In genomic region chr9:32116272-32116671, GRCm38 (mm10) we compare ENCODE assay signal across 24 mouse cellular contexts. TPM values are rescaled to one million over a fixed set of nuclear protein-coding genes. Genes with fewer than 3 reads are reported as not detected.
DNase-seq lines count a peak whose midpoint lies in the region; ATAC-seq and TF ChIP-seq lines count a peak whose summit lies in the region.
"Had no signal": no experiment of that assay in that cellular context is flagged by ENCODE, and none has a peak within 500 bp of the region (broad histone marks: within the 10 kb centered on the region; RNA-seq: fewer than 3 reads in every experiment).

No protein-coding gene starts in this region.

- no peak overlapping the region for H3K9ac ChIP-seq in lung, embryonic 16.5 days (ENCODE audit: low read length)
- no peak overlapping the region for H3K9ac ChIP-seq in embryonic facial prominence, embryonic 15.5 days
- peak overlapping the region; percentile 31; the same call in 1 of the 2 replicates for H3K9ac ChIP-seq in stomach, embryonic 16.5 days (ENCODE audit: low read length)
- H3K9ac ChIP-seq: heart, embryonic 15.5 days; hindbrain, embryonic 12.5 days; intestine, embryonic 15.5 days; limb, embryonic 12.5 days; midbrain, embryonic 12.5 days; neural tube, embryonic 13.5 days had no signal

- ATAC-seq in lung, embryonic 16.5 days (ENCODE audit: low read depth) = peak; percentile 64; the same call in 1 of the 2 replicates
- no peak for ATAC-seq in embryonic facial prominence, embryonic 15.5 days (ENCODE audit: insufficient number of reproducible peaks, low FRiP score, low TSS enrichment, low read depth)
- ATAC-seq in stomach, embryonic 16.5 days (ENCODE audit: insufficient read depth, low FRiP score) = no peak
- ATAC-seq: forebrain, embryonic 14.5 days; hindbrain, postnatal 0 days had no signal

- WGBS in kidney, adult 2 months = 56% methylated on average over 5 of the region's 5 CpGs
- 47% methylated on average over 5 of the region's 5 CpGs for WGBS in lung, embryonic 16.5 days
- WGBS in embryonic facial prominence, embryonic 15.5 days = 64% methylated on average over 5 of the region's 5 CpGs
- whole genome bisulfite sequencing in stomach, embryonic 16.5 days = 53% methylated on average over 5 of the region's 5 CpGs

- H3K4me1 ChIP-seq in kidney, adult 2 months (ENCODE audit: control insufficient read depth, insufficient read depth, low read length) = peaks cover 28% of the 10 kb centered on the region
- H3K4me1 ChIP-seq in lung, embryonic 16.5 days (replicated peaks; ENCODE audit: control insufficient read depth, insufficient read depth, low read length) = peaks cover 9% of the 10 kb centered on the region
- peaks cover 5% of the 10 kb centered on the region; the same call in 1 of the 2 replicates for H3K4me1 ChIP-seq in embryonic facial prominence, embryonic 15.5 days
- H3K4me1 ChIP-seq in stomach, embryonic 16.5 days (ENCODE audit: control insufficient read depth, insufficient read depth, low read length) = peaks cover 14% of the 10 kb centered on the region; the same call in 1 of the 2 replicates
- H3K4me1 ChIP-seq: midbrain, embryonic 12.5 days had no signal

- DNase-seq in kidney, adult 2 months = peak; percentile 29
- no peak for DNase-seq in kidney, adult 11 months
- no peak for DNase-seq in lung, postnatal 10 days
- DNase-seq in right cerebral cortex, adult 18-20 months = no peak
- DNase-seq: adrenal gland, adult 8-10 months; cerebellum, adult 8-10 months; cerebellum, postnatal 36 days; gastrocnemius, postnatal 25 days; kidney, postnatal 25 days; right cerebral cortex, postnatal 14 days had no signal

- no peak for TF ChIP-seq POLR2A in kidney, adult 2 months (IDR thresholded peaks at IDR 0.05; ENCODE audit: low read depth, low read length)

- peak overlapping the region; percentile 83 for H3K27ac ChIP-seq in kidney, adult 2 months (ENCODE audit: insufficient read depth, low read depth, low read length)
- H3K27ac ChIP-seq in lung, embryonic 16.5 days (ENCODE audit: low read length) = peak overlapping the region; percentile 34
- peak overlapping the region; percentile 56 for H3K27ac ChIP-seq in embryonic facial prominence, embryonic 15.5 days (replicated peaks)
- peak overlapping the region; percentile 82 for H3K27ac ChIP-seq in stomach, embryonic 16.5 days (ENCODE audit: low read length)
- H3K27ac ChIP-seq: heart, embryonic 10.5 days; heart, embryonic 15.5 days; hindbrain, embryonic 12.5 days; hindbrain, postnatal 0 days; intestine, embryonic 15.5 days; limb, embryonic 12.5 days; midbrain, embryonic 12.5 days; neural tube, embryonic 13.5 days had no signal

- no peaks in the 10 kb centered on the region for H3K27me3 ChIP-seq in kidney, adult 2 months (replicated peaks; ENCODE audit: control insufficient read depth, insufficient read depth, low read length)
- H3K27me3 ChIP-seq in lung, embryonic 16.5 days (ENCODE audit: control insufficient read depth, insufficient read depth, low read depth, low read length) = no peaks in the 10 kb centered on the region
- H3K27me3 ChIP-seq in embryonic facial prominence, embryonic 15.5 days = no peaks in the 10 kb centered on the region
- no peaks in the 10 kb centered on the region for H3K27me3 ChIP-seq in stomach, embryonic 16.5 days (ENCODE audit: control insufficient read depth, insufficient read depth, low read length)
- H3K27me3 ChIP-seq: heart, embryonic 15.5 days; hindbrain, embryonic 12.5 days; intestine, embryonic 15.5 days; limb, embryonic 12.5 days; midbrain, embryonic 12.5 days; neural tube, embryonic 13.5 days had no signal

- H3K4me2 ChIP-seq in lung, embryonic 16.5 days (ENCODE audit: low read depth, low read length) = peak overlapping the region; percentile 12; the same call in 1 of the 2 replicates
- H3K4me2 ChIP-seq in embryonic facial prominence, embryonic 15.5 days (replicated peaks) = peak overlapping the region; percentile 21; the same call in 1 of the 2 replicates
- H3K4me2 ChIP-seq in stomach, embryonic 16.5 days (ENCODE audit: low read depth, low read length) = peak overlapping the region; percentile 32
- H3K4me2 ChIP-seq: heart, embryonic 15.5 days; hindbrain, embryonic 12.5 days; intestine, embryonic 15.5 days; limb, embryonic 12.5 days; liver, embryonic 11.5 days; midbrain, embryonic 12.5 days; neural tube, embryonic 13.5 days had no signal

- no peaks in the 10 kb centered on the region for H3K9me3 ChIP-seq in lung, embryonic 16.5 days (ENCODE audit: control insufficient read depth, low read length)
- no peaks in the 10 kb centered on the region for H3K9me3 ChIP-seq in embryonic facial prominence, embryonic 15.5 days (replicated peaks)
- no peaks in the 10 kb centered on the region; the same call in 1 of the 2 replicates for H3K9me3 ChIP-seq in stomach, embryonic 16.5 days (replicated peaks; ENCODE audit: control insufficient read depth, low read length)
- H3K9me3 ChIP-seq: G1E; heart, embryonic 10.5 days; heart, embryonic 15.5 days; hindbrain, embryonic 12.5 days; intestine, embryonic 15.5 days; midbrain, embryonic 12.5 days; neural tube, embryonic 13.5 days had no signal

- H3K4me3 ChIP-seq in kidney, adult 2 months (ENCODE audit: insufficient read depth, low read depth, low read length) = no peak overlapping the region
- H3K4me3 ChIP-seq in lung, embryonic 16.5 days (ENCODE audit: low read length) = no peak overlapping the region
- H3K4me3 ChIP-seq in embryonic facial prominence, embryonic 15.5 days (replicated peaks) = no peak overlapping the region
- no peak overlapping the region; the same call in 1 of the 2 replicates for H3K4me3 ChIP-seq in stomach, embryonic 16.5 days (replicated peaks; ENCODE audit: low read length)
- H3K4me3 ChIP-seq: heart, embryonic 10.5 days; heart, embryonic 15.5 days; hindbrain, embryonic 12.5 days; intestine, embryonic 15.5 days; limb, embryonic 12.5 days; midbrain, embryonic 12.5 days; neural tube, embryonic 13.5 days had no signal

- TF ChIP-seq CTCF in kidney, adult 2 months (conservative IDR thresholded peaks at IDR 0.05; ENCODE audit: insufficient read depth, insufficient read length, low read depth, low read length) = no peak

- no peaks in the 10 kb centered on the region for H3K36me3 ChIP-seq in kidney, adult 2 months (ENCODE audit: control insufficient read depth, insufficient read depth, low read length)
- H3K36me3 ChIP-seq in lung, embryonic 16.5 days (ENCODE audit: control insufficient read depth, insufficient read depth, low read length) = no peaks in the 10 kb centered on the region
- H3K36me3 ChIP-seq in embryonic facial prominence, embryonic 15.5 days = no peaks in the 10 kb centered on the region
- no peaks in the 10 kb centered on the region for H3K36me3 ChIP-seq in stomach, embryonic 16.5 days (ENCODE audit: control insufficient read depth, insufficient read depth, low read length)
- H3K36me3 ChIP-seq: G1E; heart, embryonic 15.5 days; hindbrain, embryonic 12.5 days; intestine, embryonic 15.5 days; limb, embryonic 12.5 days; midbrain, embryonic 12.5 days; neural tube, embryonic 13.5 days had no signal

RNA-seq across cellular contexts. Expression of gene Arhgap32, which starts 0.3 kb away (rescaled TPM):
- 9.5 and 10.1 TPM in 2 replicates for polyA plus RNA-seq in kidney, adult 2 months (2012; rRNA removed)
- 4.9 and 5.4 TPM in 2 replicates for polyA plus RNA-seq in lung, embryonic 16.5 days (2015; fragmentation: Nextera tagmentation; extraction: Ambion mirVana)
- polyA plus RNA-seq in embryonic facial prominence, embryonic 15.5 days (2015; fragmentation: Nextera tagmentation; extraction: Ambion mirVana) = 8.3 and 9.4 TPM in 2 replicates
- 16.4 and 16.6 TPM in 2 replicates for polyA plus RNA-seq in stomach, embryonic 16.5 days (2015; fragmentation: Nextera tagmentation; extraction: Ambion mirVana)
